Mouse (Mus musculus) ES-Bruce4 (cell line): ENCODE data around the gene Axl. TPM values are rescaled to one million over a fixed set of nuclear protein-coding genes. Genes with fewer than 3 reads are reported as not detected.
"Not testable (repeated sequence)": the region's sequence is repeated elsewhere in the genome, so short reads cannot be mapped to it uniquely, and the experiment has no call there.

ENCODE experiments used
- H3K27ac ChIP-seq: 2 replicates; pipeline ENCODE4 v1.5.1; 2012; ENCODE audit warnings: low read length, inconsistent platforms; ENCODE audit not compliant: insufficient read depth
- H3K27me3 ChIP-seq: 2 replicates; pipeline ENCODE4 v1.6.1; 2012; ENCODE audit warnings: mild to moderate bottlenecking, low read length, inconsistent platforms; ENCODE audit not compliant: control insufficient read depth, poor library complexity, insufficient read depth, severe bottlenecking
- H3K36me3 ChIP-seq: 2 replicates; pipeline ENCODE4 v1.6.1; 2012; ENCODE audit warnings: inconsistent platforms, mild to moderate bottlenecking, low read length, moderate library complexity; ENCODE audit not compliant: control insufficient read depth, poor library complexity, insufficient read depth, severe bottlenecking
- H3K4me1 ChIP-seq: one replicate; pipeline ENCODE4 v1.8.1; 2011; ENCODE audit warnings: low read length; ENCODE audit not compliant: control insufficient read depth, insufficient read depth
- H3K4me3 ChIP-seq: 2 replicates; pipeline ENCODE4 v1.5.1; 2011; ENCODE audit warnings: low read depth, mild to moderate bottlenecking, low read length
- H3K9ac ChIP-seq: 2 replicates; pipeline ENCODE4 v1.6.1; 2012; ENCODE audit warnings: low read depth, mild to moderate bottlenecking, inconsistent platforms; ENCODE audit not compliant: poor library complexity, severe bottlenecking
- H3K9me3 ChIP-seq: replicated peaks from 2 replicates; pipeline ENCODE4 v1.6.1; 2012; ENCODE audit warnings: mild to moderate bottlenecking, low read length, inconsistent platforms; ENCODE audit not compliant: control insufficient read depth, poor library complexity, insufficient read depth, severe bottlenecking
- CTCF ChIP-seq: IDR thresholded peaks from one replicate; pipeline ENCODE4 v1.8.1; 2011; ENCODE audit warnings: low read depth, low read length
- EP300 ChIP-seq: IDR thresholded peaks from 2 replicates; pipeline ENCODE4 v1.6.1; 2011; ENCODE audit warnings: low read depth, low read length; ENCODE audit not compliant: insufficient read depth
- POLR2A ChIP-seq: IDR thresholded peaks from one replicate; pipeline ENCODE4 v1.8.1; 2011; ENCODE audit warnings: low read length; ENCODE audit not compliant: insufficient read depth
- polyA plus RNA-seq: library from polyadenylated mRNA; stranded (reverse); fragments of >200 nt; gene quantifications from 2 replicates; pipeline ENCODE4 v1.2.4, GENCODE M21; 2011; ENCODE audit warnings: low read depth; ENCODE audit not compliant: missing spikeins, insufficient read depth, insufficient read length

Gene Axl
- polyA plus RNA-seq, 1 experiment = 16.4 TPM

DNA sequence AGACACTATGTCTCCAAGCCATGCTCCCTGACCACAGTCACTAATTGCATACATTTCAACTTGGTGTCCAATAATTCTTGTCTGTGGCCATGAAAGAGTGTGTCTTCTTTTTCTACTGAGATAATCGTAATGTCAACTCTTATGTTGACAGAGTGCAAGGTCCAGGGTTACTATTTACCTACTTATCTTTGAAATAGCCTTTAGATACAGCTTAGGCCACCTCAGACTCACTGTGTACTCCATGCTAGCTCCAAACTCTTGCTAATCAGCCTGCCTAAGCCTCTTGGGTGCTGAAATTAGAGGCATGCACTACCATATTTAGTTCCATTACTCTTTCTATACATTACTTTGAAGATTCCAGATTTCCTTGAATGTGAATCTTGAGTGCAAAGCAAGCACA is 10.9 kb upstream of the Axl start:
- Histone ChIP-seq H3K27me3 (no peaks in the 10 kb centered on the region), H3K4me1 (peaks cover 2% of the 10 kb centered on the region), H3K9me3 (no peaks in the 10 kb centered on the region), H3K9ac (no peak overlapping the region), H3K36me3 (no peaks in the 10 kb centered on the region), H3K27ac (no peak overlapping the region), H3K4me3 (no peak overlapping the region)
- TF ChIP-seq EP300 (no peak), POLR2A (no peak), CTCF (no peak)

DNA sequence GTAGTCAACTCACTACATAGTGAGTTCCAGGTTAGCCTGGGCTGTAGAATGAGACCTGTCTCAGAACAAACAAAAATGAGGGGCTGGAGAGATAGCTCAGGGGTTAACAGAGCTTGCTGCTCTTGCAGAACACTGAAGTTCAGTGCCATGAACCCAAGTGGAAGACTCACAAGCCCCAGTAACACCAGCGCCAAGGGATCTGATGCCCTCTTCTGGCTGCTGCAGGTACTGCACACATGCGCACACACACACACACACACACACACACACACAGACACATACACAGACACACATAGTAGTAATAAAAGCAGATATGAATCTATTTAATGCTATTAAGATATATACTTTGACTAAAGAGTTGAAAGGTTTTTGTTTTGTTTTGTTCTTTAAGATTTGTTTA is 10.0 kb upstream of the Axl start:
- Histone ChIP-seq H3K4me1 (peaks cover 2% of the 10 kb centered on the region), H3K4me3 (no peak overlapping the region), H3K9me3 (no peaks in the 10 kb centered on the region), H3K27ac (no peak overlapping the region), H3K36me3 (no peaks in the 10 kb centered on the region), H3K27me3 (no peaks in the 10 kb centered on the region), H3K9ac (no peak overlapping the region)
- peak; percentile 35 for TF ChIP-seq CTCF
- no peak for TF ChIP-seq POLR2A

DNA sequence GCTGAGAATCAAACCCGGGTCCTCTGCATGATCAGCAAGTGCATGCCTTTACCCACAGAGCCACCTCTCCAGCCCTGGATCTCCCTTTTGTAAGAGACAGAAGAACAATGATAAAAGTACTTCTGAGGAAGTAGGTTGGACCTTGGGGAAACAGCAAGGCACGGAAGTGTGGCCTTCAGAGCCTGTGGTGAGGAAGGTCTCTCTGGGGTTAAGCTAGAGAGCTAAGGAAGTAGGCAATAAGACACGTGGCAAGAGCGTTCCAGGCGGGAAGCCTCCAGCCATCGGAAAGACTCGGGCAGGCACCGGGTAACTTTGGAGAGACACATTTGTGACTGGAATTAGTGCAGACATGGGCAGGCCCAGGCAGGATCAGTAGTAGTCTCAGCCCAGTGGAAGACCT is 6.3 kb upstream of the Axl start:
- Histone ChIP-seq H3K27ac (no peak overlapping the region), H3K36me3 (no peaks in the 10 kb centered on the region), H3K4me3 (no peak overlapping the region), H3K27me3 (no peaks in the 10 kb centered on the region), H3K4me1 (no peaks in the 10 kb centered on the region), H3K9me3 (no peaks in the 10 kb centered on the region), H3K9ac (no peak overlapping the region)
- TF ChIP-seq CTCF (no peak), EP300 (no peak), POLR2A (no peak)

DNA sequence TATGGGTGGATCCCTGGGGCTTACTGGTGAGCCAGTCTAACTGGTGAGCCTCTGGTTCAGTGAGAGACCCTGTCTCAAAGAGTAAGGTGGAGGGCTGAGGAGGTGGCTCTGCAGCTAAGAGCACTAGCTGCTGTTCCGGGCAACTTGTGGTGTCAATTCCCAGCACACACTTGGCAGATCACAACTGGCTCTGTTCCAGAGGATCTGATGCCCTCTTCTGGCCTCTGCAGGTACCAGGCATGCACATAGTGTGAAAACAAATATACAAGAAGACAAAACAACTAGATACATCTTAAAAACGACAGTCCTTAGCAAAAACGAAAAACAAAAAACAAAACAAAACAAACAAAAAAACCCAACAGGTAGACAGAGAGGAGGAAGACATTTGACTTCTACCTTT is 5.2 kb upstream of the Axl start:
- H3K27me3 ChIP-seq = no peaks in the 10 kb centered on the region
- H3K27ac ChIP-seq = no peak overlapping the region
- H3K9ac ChIP-seq = no peak overlapping the region
- H3K4me3 ChIP-seq = no peak overlapping the region
- H3K36me3 ChIP-seq = no peaks in the 10 kb centered on the region
- H3K4me1 ChIP-seq = no peaks in the 10 kb centered on the region
- no peaks in the 10 kb centered on the region for H3K9me3 ChIP-seq
- TF ChIP-seq CTCF = peak; percentile 65
- no peak for TF ChIP-seq EP300
- TF ChIP-seq POLR2A = no peak

DNA sequence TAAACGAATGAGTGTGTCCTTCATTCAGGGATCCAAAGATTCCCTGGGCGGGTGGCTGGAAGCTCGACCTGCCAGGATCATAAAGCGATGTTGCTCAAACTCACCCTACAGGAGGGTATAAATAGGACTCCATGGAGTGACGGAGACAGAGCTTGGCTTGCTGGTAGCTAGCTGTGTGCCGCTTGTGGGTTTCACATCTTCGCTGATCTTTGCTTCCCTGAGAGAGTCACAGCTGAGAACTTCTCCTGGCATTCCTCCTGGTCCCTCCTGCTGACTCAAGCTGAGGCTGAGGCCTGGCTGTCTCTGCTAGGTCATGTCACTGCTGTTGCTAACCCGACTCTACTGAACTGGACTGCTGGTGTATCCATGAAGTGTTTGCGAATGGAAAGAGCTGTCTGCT is 4.5 kb upstream of the Axl start:
- H3K36me3 ChIP-seq, H3K9ac ChIP-seq, H3K27ac ChIP-seq, H3K4me1 ChIP-seq, H3K9me3 ChIP-seq, H3K4me3 ChIP-seq, H3K27me3 ChIP-seq: not testable (repeated sequence)

DNA sequence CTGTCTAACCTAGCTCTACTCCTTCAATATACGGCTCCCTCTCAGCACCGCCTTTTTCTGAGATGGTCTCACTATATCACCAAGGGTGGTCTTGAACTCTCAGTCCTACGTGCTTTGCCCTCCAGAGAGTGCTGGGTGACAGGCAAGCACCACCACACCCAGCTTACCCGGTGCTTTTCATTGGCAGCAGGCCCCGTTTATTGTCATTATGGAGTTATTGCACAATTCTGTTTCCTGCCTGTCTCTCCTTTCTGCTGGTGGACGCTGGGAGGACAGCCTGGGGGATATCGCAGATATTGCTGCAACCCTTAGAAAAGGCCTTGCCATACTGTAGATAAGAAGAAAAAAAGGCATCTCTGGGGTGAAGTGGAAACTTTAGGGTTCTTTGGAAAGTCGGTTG is 2.1 kb upstream of the Axl start:
- Histone ChIP-seq H3K9ac (no peak overlapping the region), H3K36me3 (no peaks in the 10 kb centered on the region), H3K27ac (no peak overlapping the region), H3K4me3 (no peak overlapping the region), H3K27me3 (no peaks in the 10 kb centered on the region), H3K9me3 (no peaks in the 10 kb centered on the region), H3K4me1 (no peaks in the 10 kb centered on the region)
- TF ChIP-seq POLR2A (no peak), EP300 (no peak), CTCF (no peak)

DNA sequence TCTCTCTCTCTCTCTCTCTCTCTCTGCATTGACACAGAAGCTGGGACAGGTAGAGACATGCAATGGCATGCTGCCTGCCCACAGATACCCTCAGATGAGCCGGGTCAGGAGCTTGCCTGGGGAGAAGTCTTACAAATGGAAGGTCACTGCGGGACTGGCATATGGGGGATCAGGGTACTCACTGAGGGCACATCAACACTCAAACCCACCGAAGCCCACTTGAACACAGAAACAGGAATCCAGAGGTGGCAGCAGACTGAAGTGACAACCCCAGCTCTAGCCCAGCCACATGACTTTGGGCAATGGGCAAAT is 580 bp upstream of the Axl start:
- H3K4me1 ChIP-seq = no peaks in the 10 kb centered on the region
- no peak overlapping the region for H3K4me3 ChIP-seq
- peak overlapping the region; percentile 11; the same call in 1 of the 2 replicates for H3K9ac ChIP-seq
- H3K9me3 ChIP-seq = no peaks in the 10 kb centered on the region
- H3K27ac ChIP-seq = no peak overlapping the region
- TF ChIP-seq POLR2A (no peak), EP300 (no peak), CTCF (no peak)
- H3K36me3 ChIP-seq = no peaks in the 10 kb centered on the region
- no peaks in the 10 kb centered on the region for H3K27me3 ChIP-seq
